Mouse (Mus musculus): ENCODE measurements around the gene 4933417A18Rik.
A peak's percentile ranks its signal among the peaks of the same experiment; 100 is the strongest.
"Not testable (repeated sequence)": the region's sequence is repeated elsewhere in the genome, so short reads cannot be mapped to it uniquely, and the experiment has no call there.

Gene 4933417A18Rik

DNA sequence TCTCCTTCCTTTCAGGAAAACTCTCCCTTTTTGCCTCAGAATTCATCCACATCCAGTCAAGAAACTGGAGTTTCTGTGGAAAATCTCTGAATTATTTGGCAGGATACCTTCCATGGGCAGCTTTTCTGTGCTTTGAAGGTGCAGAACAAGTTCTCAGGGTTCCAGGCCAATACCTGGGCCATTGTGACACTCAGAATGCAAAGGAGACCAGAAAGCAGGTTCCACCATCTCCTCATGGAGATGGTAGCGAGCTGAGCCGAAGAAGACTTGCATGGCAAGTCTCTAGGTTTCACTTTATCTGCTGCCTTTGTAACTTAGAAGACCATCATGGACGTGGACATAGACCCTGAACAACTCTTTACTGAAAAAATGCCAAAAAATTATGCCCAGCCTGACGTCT, at the start of gene 4933417A18Rik, which contains the start of gene Fam217a:
TSS of gene 4933417A18Rik (plus strand) at position 200 of the 400 bp plus-strand sequence.
TSS of gene Fam217a (minus strand) at position 101 of the 400 bp plus-strand sequence.
- DNase-seq (ENCODE audit: low spot score): no peak

DNA sequence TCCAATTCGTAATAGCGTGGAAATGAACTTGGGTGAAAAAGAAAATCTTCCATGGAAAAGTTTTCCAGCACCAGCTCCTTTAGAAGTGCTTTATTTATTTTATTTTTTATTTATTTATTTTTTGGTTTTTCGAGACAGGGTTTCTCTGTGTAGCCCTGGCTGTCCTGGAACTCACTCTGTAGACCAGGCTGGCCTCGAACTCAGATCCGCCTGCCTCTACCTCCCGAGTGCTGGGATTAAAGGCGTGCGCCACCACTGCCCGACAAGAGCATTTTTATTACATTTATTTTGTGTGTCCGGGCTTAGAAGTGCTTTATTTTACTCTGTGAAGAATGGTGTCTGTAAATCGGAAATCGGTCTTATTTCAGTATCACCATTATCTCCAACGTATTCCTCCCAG, 49.5 kb upstream of the 4933417A18Rik start:
- DNase-seq (ENCODE audit: low spot score): not testable (repeated sequence)

DNA sequence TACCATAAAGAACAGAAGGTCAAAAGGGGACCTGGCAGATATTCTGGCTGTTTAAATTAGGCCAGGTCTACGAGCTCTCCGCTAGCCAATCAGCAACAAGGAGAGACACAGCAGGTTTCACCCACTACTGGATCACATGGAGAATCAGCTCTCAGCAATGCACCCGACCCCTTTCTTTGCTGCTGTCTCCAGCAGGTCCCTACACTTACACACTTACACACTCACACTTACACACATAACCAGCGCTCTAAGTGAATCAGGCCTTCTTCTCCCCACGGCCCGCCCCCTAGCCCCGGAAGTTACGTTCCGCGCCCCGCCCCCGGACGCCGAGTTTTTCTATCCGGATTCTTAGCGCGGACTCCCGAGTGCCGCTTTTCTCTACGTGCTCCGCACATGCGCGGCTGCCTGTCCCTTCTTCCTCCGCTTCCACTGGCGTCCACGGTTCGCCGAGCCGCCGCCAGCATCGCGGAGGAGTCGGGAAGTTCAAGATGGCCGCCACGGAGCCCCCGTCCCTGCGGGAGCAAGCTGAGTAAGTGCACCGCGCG, 49.0 kb upstream of the 4933417A18Rik start, which contains the start of gene Prpf4b:
TSS of gene Prpf4b (plus strand) at position 137 of the 545 bp plus-strand sequence.
- DNase-seq (ENCODE audit: low spot score): peak; percentile 96

- DNase-seq (ENCODE audit: low spot score): peak; percentile 79
These were observed 48.3 kb upstream of the 4933417A18Rik start for GRCm38 (mm10) chr13:34875741-34876445.

GRCm38 (mm10) chr13:34876481-34876880, 47.7 kb upstream of the 4933417A18Rik start:
- no peak for DNase-seq (ENCODE audit: low spot score)

DNA sequence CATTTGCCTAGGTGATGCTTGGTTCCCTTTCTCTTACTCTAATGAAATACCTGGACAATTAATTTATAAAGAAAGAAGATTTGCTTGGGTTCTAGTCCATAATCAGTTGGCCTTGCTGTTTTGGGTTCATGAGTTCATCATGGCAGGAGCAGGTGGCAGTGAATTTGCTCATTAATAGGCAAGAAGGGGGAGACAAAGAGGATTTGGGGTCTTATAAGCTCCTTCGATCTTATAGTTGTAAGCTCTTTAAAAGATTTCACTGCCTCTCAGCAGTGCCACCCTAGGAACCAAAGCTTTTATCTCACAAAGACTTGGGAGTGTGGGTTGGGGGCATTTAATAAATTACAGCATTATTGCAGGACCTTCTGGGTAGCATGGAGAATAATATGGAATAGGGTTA, 31.3 kb upstream of the 4933417A18Rik start:
- no peak for DNase-seq (ENCODE audit: low spot score)

- DNase-seq (ENCODE audit: low spot score): no peak
These were observed 9.6 kb upstream of the 4933417A18Rik start for GRCm38 (mm10) chr13:34914614-34915013.

GRCm38 (mm10) chr13:34916520-34917167, 7.6 kb upstream of the 4933417A18Rik start:
- DNase-seq (ENCODE audit: low spot score): peak; percentile 42

GRCm38 (mm10) chr13:34934931-34935644, 10.9 kb downstream of the 4933417A18Rik start:
- DNase-seq (ENCODE audit: low spot score): no peak

GRCm38 (mm10) chr13:34942370-34942769, 18.2 kb downstream of the 4933417A18Rik start:
- DNase-seq (ENCODE audit: low spot score): no peak

DNA sequence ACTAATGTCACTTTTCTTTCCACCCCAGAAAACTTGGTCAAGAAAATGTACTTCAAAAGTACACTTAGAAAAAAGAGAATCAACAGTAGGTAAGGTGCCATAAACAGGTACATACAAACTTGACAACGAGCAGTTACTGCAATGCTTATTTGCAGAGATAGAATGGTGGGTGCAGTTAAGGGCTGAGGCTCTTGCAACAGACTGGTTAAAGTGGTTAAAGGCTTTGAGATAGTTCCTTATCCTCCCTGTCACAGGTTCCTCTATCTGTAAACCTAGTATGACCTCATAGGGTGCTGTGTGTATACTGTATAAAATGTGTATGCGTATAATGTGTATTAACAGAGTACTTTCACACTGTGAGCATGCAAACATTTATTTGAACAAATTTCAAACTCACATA, 27.2 kb downstream of the 4933417A18Rik start:
- not testable (repeated sequence) for DNase-seq (ENCODE audit: low spot score)

DNA sequence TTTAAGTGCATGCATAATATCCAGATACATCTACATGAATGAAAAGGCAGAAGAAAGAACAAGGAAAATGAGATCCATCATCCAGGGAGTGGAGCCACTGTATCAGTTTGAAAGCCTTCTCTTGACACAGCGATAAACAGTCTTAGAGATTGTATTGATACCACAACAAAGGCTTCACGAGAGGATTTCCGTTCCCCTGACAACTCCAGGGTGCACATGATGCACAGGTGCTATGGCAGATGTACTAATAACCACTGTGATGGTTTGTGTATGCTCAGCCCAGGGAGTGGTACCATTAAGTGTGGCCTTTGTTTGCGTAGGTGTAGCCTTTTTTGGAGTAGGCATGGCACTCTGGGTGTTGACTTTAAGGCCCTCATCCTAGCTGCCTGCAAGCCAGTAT, 32.7 kb downstream of the 4933417A18Rik start:
- no peak for DNase-seq (ENCODE audit: low spot score)

DNA sequence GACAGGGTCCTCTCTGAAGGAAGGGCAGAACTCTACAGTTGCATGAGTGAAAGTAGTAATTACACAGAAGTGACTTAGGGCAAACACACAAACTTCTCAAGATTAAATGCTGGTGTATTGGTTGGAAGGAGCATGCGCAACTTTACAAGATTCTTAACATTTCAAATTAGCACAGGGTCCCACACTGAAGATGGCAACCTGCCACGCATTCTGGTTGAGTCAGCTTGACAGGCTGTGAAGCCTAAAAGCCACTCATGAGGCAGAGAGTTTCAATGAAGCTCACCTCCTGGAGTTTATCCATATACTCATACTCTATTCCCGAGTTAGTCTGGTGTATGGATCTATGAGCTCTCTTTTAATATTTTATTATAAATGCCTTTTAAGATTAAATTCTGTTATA, 33.9 kb downstream of the 4933417A18Rik start:
- DNase-seq (ENCODE audit: low spot score): not testable (repeated sequence)

DNA sequence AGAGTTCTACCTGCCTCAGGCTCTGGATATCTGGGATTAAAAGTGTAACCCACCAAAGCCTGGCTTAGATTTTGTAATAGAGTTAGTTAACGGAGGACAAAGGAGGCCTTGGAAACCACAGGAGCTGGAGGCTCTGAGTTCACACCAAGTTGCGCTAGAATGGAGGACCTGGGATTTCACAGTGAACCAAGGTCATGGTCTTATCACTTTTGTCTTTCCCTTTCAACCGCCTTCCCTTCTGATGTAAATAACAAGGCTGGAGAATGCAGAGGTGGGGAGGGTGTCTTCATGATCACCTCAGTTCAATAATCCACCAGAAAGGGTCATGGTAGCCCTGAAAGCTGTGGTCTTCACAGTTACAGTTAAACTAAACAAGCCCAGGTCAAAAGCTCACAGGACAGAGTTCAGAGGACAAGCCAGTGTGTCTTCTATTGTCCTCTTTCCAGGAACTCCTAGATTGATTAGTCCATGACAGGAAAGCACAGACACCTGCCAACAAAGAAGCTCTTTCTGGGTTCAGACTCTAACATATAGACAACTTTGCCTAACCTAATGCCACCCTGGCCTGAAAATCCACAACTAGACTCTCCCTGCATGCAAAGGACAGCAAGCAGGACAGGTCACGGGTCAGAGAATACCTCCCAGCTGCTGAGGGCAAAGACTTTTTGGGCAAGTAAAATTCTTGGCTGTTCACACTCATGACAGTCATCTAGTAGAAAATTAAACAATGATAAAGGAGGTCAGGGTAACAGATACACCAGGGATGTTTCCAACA, 37.0 kb downstream of the 4933417A18Rik start:
- DNase-seq (ENCODE audit: low spot score): no peak

DNA sequence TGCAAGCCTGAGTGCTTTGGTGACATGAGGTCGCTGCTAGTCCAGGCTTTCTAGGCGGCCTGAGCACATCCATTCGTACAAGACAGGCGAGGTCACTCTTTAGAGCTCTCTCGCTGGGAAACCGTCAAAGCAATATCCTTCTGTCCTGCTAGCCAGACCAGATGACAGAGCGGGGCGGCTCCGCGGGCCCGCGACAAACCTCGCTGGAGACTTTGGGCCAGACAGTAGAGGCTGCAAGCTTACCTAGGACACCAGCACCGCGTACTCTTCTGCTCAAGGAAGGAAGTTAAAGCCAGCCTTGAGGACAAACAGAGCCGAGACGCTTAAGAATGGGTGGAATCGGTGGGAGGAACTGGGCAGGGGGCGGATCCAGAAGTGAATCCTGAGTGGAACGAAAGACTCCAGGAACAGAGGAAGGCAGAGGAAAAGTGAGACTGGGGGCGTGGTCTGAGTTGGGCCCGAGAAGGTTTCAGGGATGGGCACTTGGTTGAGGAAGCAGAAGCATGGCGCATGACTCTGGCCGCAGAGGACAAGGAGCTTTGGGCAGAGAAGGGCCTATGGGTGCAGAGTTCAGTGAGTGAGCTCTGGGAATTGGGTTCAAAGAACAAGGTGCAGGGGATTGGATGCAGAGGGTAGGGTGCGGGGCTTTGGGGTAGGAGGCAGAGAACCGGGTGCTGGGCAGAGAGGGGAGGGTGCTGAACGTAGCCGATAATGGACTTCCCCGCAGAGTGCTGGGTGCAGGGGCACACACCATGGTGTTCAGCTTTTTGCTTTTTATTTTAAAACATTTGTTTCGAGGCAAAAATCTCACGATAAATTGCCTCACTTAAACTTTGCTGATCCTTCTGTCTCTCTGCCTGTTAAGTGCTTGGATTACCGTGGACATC, 39.5 kb downstream of the 4933417A18Rik start, which contains the start of gene Eci3:
TSS of gene Eci3 (minus strand) at position 300 of the 887 bp plus-strand sequence.
- DNase-seq (ENCODE audit: low spot score): peak; percentile 65

DNA sequence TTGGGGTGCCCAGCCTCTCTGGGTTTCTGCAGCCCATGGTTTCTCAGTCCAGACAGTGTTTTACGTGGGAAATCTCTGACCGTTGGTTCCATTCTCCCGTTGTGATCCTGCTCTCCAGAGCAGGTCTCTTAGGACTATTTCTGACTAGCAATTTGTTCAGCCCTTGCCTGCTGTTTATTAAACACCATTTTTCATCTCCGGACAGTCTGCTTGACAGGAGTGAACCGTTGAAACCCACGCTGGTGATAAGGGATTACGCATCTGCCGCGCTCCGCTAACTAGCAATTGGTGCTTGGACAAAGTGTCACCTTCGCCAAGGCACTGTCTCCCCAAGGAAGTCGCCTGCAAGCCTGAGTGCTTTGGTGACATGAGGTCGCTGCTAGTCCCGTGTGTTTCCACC, 40.2 kb downstream of the 4933417A18Rik start:
- no peak for DNase-seq (ENCODE audit: low spot score)

DNA sequence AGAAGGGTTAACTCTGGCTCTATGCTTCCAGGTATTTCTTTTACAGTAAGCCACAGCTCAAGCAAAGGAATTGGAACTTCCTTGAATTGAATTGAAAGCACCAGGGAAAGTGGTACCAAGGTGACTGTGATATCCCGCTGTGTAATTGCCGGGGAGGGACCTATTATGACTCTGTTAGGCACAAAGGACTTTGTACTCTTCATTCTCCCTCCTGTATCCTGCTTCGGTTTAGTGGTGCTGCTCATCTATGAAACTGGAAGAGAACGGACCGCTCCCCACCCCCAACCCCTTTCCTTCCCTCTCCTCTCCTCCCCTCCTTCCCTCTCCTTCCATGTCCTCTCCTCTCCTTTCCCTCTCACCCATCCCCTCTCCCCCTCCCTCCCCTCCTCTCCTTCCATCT, 40.7 kb downstream of the 4933417A18Rik start:
- no peak for DNase-seq (ENCODE audit: low spot score)

GRCm38 (mm10) chr13:34965647-34966046, 41.4 kb downstream of the 4933417A18Rik start:
- not testable (repeated sequence) for DNase-seq (ENCODE audit: low spot score)

DNA sequence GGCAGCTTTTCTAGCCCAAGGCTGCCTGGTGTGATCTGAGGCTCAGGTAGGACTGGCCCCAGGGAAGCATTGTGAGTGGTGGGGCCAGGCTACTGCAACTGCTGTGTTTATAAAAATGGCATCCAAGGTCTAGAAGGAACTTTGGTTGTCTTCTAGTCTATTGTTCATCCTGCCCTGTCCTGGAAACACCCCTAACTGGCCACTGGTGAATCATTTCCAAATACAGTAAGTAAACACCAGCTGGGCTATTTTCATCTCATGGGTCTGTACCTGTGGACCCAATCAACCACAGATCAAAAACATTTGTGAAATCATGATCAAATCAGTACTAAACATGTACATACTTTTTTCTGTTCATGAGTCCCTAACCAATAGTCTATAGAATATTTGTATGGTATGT, 48.2 kb downstream of the 4933417A18Rik start:
- DNase-seq (ENCODE audit: low spot score): not testable (repeated sequence)

- no peak for DNase-seq (ENCODE audit: low spot score)
These were observed 48.9 kb downstream of the 4933417A18Rik start for GRCm38 (mm10) chr13:34973149-34973548.
